Mouse (Mus musculus): ENCODE measurements at regions not wholly inside any gene's neighbourhood (a gene's known extent, or its start where the extent isn't known, plus 50 kb on each side); places are given as distances from the start of the nearest gene placed in this dataset.

DNA sequence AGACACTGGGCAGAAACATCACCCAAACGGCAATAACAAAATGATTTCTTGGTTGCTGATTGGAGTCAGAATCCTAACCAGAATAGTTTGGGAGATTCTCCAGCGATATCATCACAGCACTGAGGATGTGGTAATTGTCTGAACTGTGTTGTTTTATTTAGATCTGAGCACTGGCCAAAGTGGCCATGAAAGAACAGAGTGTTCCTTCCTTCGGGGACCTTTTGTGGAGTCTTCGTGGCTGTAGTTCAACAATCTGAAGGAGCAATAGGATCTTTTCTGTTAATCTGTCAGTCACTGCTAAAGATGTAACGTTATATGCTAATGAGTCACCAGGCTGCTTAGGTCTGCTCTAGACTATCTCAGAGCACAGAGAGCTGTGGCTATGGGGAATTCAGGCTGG lies 328.8 kb downstream of the Gxylt1 start:
- TF ChIP-seq CTCF (IDR thresholded peaks at IDR 0.05; ENCODE audit: low read depth) = no peak
- no peak for TF ChIP-seq EP300 (optimal IDR thresholded peaks at IDR 0.05)
- Histone ChIP-seq H3K9ac (ENCODE audit: low read length) (no peak overlapping the region), H3K27ac (replicated peaks) (no peak overlapping the region), H3K27me3 (ENCODE audit: control insufficient read depth, insufficient read depth, low read length) (no peaks in the 10 kb centered on the region), H3K9me3 (ENCODE audit: control insufficient read depth, low read length) (no peaks in the 10 kb centered on the region), H3K36me3 (ENCODE audit: control insufficient read depth, insufficient read depth, low read length) (no peaks in the 10 kb centered on the region), H3K4me1 (replicated peaks; ENCODE audit: control insufficient read depth, insufficient read depth) (no peaks in the 10 kb centered on the region), H3K4me3 (ENCODE audit: low read depth, low read length) (no peak overlapping the region), H3K4me2 (replicated peaks; ENCODE audit: low read depth) (no peak overlapping the region)
- 60% methylated on average over 5 of the region's 5 CpGs for WGBS
- ATAC-seq (ENCODE audit: low FRiP score, low TSS enrichment) = no peak
- DNase-seq (ENCODE audit: low spot score) = no peak

DNA sequence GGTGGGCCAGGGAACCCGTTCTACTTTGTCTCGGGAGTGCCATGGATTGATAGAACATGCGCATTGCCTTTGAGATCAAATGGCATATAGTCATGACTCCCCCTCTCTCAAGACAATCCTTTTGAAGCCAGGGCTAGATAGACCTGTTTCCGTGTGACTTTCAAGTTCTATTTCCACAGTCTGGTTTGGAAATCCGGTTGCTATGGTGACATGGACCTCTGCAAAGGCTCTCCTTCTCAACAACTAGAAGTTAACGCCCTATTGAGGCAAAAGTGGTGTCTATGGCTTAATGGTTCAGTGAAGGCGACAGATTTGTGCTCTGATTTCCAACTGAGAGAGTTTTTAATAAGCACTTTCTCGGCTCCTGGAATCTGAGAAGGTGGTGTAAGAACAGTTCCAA lies 371.2 kb downstream of the Gxylt1 start:
- no peak for TF ChIP-seq CTCF (IDR thresholded peaks at IDR 0.05; ENCODE audit: low read depth)
- no peak for TF ChIP-seq EP300 (optimal IDR thresholded peaks at IDR 0.05)
- no peak overlapping the region for H3K9ac ChIP-seq (ENCODE audit: low read length)
- no peaks in the 10 kb centered on the region for H3K36me3 ChIP-seq (ENCODE audit: control insufficient read depth, insufficient read depth, low read length)
- H3K4me1 ChIP-seq (replicated peaks; ENCODE audit: control insufficient read depth, insufficient read depth) = no peaks in the 10 kb centered on the region
- no peaks in the 10 kb centered on the region for H3K27me3 ChIP-seq (ENCODE audit: control insufficient read depth, insufficient read depth, low read length)
- H3K4me2 ChIP-seq (replicated peaks; ENCODE audit: low read depth) = no peak overlapping the region
- WGBS = 80% methylated on average over 8 of the region's 8 CpGs
- ATAC-seq (ENCODE audit: low FRiP score, low TSS enrichment) (no peak), DNase-seq (ENCODE audit: low spot score) (no peak)
- no peak overlapping the region for H3K4me3 ChIP-seq (ENCODE audit: low read depth, low read length)
- no peak overlapping the region for H3K27ac ChIP-seq (replicated peaks)
- no peaks in the 10 kb centered on the region for H3K9me3 ChIP-seq (ENCODE audit: control insufficient read depth, low read length)

DNA sequence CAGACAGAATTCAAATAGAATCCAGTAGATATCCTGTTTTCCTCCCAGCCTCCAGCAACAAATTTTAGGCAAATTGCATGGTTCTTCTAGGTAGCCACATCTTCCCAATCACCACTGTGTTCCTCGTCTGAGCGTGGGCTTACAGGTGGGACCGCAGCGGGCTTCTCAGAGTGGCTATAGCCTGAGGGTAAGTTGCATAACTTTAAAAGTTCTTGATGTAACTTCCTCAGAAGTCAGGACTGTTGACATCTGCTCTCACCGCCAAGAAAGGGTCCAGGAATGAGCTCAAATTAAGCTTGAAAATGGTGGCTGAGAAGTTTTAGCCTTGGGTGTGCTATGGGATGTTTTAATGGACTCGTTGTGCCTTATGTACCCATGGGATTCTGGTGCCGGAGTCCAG lies 377.7 kb downstream of the Gxylt1 start:
- ATAC-seq (ENCODE audit: low FRiP score, low TSS enrichment) (no peak), DNase-seq (ENCODE audit: low spot score) (no peak)
- H3K4me2 ChIP-seq (replicated peaks; ENCODE audit: low read depth) = no peak overlapping the region
- no peak overlapping the region for H3K9ac ChIP-seq (ENCODE audit: low read length)
- no peaks in the 10 kb centered on the region for H3K27me3 ChIP-seq (ENCODE audit: control insufficient read depth, insufficient read depth, low read length)
- no peak overlapping the region for H3K4me3 ChIP-seq (ENCODE audit: low read depth, low read length)
- no peaks in the 10 kb centered on the region for H3K4me1 ChIP-seq (replicated peaks; ENCODE audit: control insufficient read depth, insufficient read depth)
- no peaks in the 10 kb centered on the region for H3K9me3 ChIP-seq (ENCODE audit: control insufficient read depth, low read length)
- 87% methylated on average over 7 of the region's 7 CpGs for WGBS
- no peak for TF ChIP-seq EP300 (optimal IDR thresholded peaks at IDR 0.05)
- H3K36me3 ChIP-seq (ENCODE audit: control insufficient read depth, insufficient read depth, low read length) = no peaks in the 10 kb centered on the region
- H3K27ac ChIP-seq (replicated peaks) = no peak overlapping the region

GRCm38 (mm10) chr15:92895836-92896235 lies 379.1 kb downstream of the Gxylt1 start:
- DNase-seq (ENCODE audit: low spot score) = no peak
- Histone ChIP-seq H3K4me1 (replicated peaks; ENCODE audit: control insufficient read depth, insufficient read depth) (no peaks in the 10 kb centered on the region), H3K9ac (ENCODE audit: low read length) (no peak overlapping the region), H3K27me3 (ENCODE audit: control insufficient read depth, insufficient read depth, low read length) (no peaks in the 10 kb centered on the region), H3K27ac (replicated peaks) (no peak overlapping the region), H3K4me3 (ENCODE audit: low read depth, low read length) (no peak overlapping the region), H3K4me2 (replicated peaks; ENCODE audit: low read depth) (no peak overlapping the region), H3K36me3 (ENCODE audit: control insufficient read depth, insufficient read depth, low read length) (no peaks in the 10 kb centered on the region), H3K9me3 (ENCODE audit: control insufficient read depth, low read length) (no peaks in the 10 kb centered on the region)
- WGBS = 56% methylated on average over 4 of the region's 4 CpGs
- TF ChIP-seq CTCF (IDR thresholded peaks at IDR 0.05; ENCODE audit: low read depth) (no peak), EP300 (optimal IDR thresholded peaks at IDR 0.05) (no peak)
- no peak for ATAC-seq (ENCODE audit: low FRiP score, low TSS enrichment)

DNA sequence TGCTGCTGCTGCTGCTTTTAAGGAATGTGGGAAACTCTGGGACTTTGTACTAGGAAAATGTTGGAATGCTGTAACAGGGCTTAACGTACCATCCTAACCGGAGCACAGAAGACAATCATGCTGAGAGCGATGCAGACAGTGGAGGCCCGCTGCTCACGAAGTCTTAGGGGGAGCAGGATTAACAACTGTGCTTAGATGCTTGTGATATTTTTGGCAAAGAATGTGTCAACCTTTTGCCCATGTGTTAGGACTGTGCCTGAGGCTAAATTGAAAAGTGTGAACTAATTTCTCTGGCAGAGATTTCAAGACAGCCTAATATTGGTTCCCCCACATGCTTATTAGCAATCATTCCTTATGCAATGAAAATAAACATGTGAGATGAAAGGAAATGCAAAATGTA lies 398.5 kb downstream of the Gxylt1 start:
- no peak overlapping the region for H3K4me3 ChIP-seq (ENCODE audit: low read depth, low read length)
- ATAC-seq (ENCODE audit: low FRiP score, low TSS enrichment) (no peak), DNase-seq (ENCODE audit: low spot score) (no peak)
- WGBS = 86% methylated on average over 5 of the region's 5 CpGs
- no peak overlapping the region for H3K27ac ChIP-seq (replicated peaks)
- H3K4me1 ChIP-seq (replicated peaks; ENCODE audit: control insufficient read depth, insufficient read depth) = no peaks in the 10 kb centered on the region
- no peaks in the 10 kb centered on the region for H3K27me3 ChIP-seq (ENCODE audit: control insufficient read depth, insufficient read depth, low read length)
- no peak overlapping the region for H3K4me2 ChIP-seq (replicated peaks; ENCODE audit: low read depth)
- TF ChIP-seq EP300 (optimal IDR thresholded peaks at IDR 0.05) (no peak), CTCF (IDR thresholded peaks at IDR 0.05; ENCODE audit: low read depth) (no peak)
- no peak overlapping the region for H3K9ac ChIP-seq (ENCODE audit: low read length)
- no peaks in the 10 kb centered on the region for H3K36me3 ChIP-seq (ENCODE audit: control insufficient read depth, insufficient read depth, low read length)
- H3K9me3 ChIP-seq (ENCODE audit: control insufficient read depth, low read length) = no peaks in the 10 kb centered on the region

GRCm38 (mm10) chr15:92864106-92864505 lies 410.9 kb downstream of the Gxylt1 start:
- no peak for TF ChIP-seq EP300 (optimal IDR thresholded peaks at IDR 0.05)
- peak; percentile 12; the same call in 1 of the 2 replicates for TF ChIP-seq CTCF (IDR thresholded peaks at IDR 0.05; ENCODE audit: low read depth)
- no peaks in the 10 kb centered on the region for H3K27me3 ChIP-seq (ENCODE audit: control insufficient read depth, insufficient read depth, low read length)
- no peak overlapping the region for H3K9ac ChIP-seq (ENCODE audit: low read length)
- 82% methylated on average over 5 of the region's 5 CpGs for WGBS
- ATAC-seq (ENCODE audit: low FRiP score, low TSS enrichment) (no peak), DNase-seq (ENCODE audit: low spot score) (no peak)
- H3K36me3 ChIP-seq (ENCODE audit: control insufficient read depth, insufficient read depth, low read length) = no peaks in the 10 kb centered on the region
- H3K4me1 ChIP-seq (replicated peaks; ENCODE audit: control insufficient read depth, insufficient read depth) = no peaks in the 10 kb centered on the region
- no peak overlapping the region for H3K27ac ChIP-seq (replicated peaks)
- H3K4me3 ChIP-seq (ENCODE audit: low read depth, low read length) = no peak overlapping the region
- H3K4me2 ChIP-seq (replicated peaks; ENCODE audit: low read depth) = no peak overlapping the region
- no peaks in the 10 kb centered on the region for H3K9me3 ChIP-seq (ENCODE audit: control insufficient read depth, low read length)
